Mouse (Mus musculus) 3T3-L1 (cell line): ENCODE measurements around the gene Rbm14.

Experiments
- DNase-seq: peaks from one replicate; pipeline ENCODE4 v3.0.0-alpha.2; 2015; ENCODE audit warnings: low read depth, low spot score

The Rbm14 gene

GRCm38 (mm10) chr19:4811063-4811908 lies at the start of gene Rbm14, which contains the start of gene Gm21992:
Gene Rbm14 (minus strand): TSS chr19:4811634.
Gene Gm21992 (minus strand): TSS chr19:4811612.
- peak; percentile 100 for DNase-seq

- peak; percentile 59 for DNase-seq
These were observed 47.6 kb upstream of the Rbm14 start for GRCm38 (mm10) chr19:4859081-4859480.

- DNase-seq = no peak
These were observed 44.5 kb upstream of the Rbm14 start for GRCm38 (mm10) chr19:4855951-4856350.

- DNase-seq = no peak
These were observed 44.0 kb upstream of the Rbm14 start for GRCm38 (mm10) chr19:4855470-4855820.

- DNase-seq = no peak
These were observed 43.4 kb upstream of the Rbm14 start, which contains the start of gene Ctsf for GRCm38 (mm10) chr19:4854552-4855469. Gene Ctsf (plus strand): TSS chr19:4855130.

- no peak for DNase-seq
These were observed 38.8 kb upstream of the Rbm14 start for GRCm38 (mm10) chr19:4850281-4850680.

- DNase-seq = no peak
These were observed 38.4 kb upstream of the Rbm14 start for GRCm38 (mm10) chr19:4849800-4850199.

- peak; percentile 65 for DNase-seq
These were observed 36.1 kb upstream of the Rbm14 start for GRCm38 (mm10) chr19:4847490-4847889.

GRCm38 (mm10) chr19:4845846-4846245 lies 34.4 kb upstream of the Rbm14 start:
- DNase-seq = no peak

GRCm38 (mm10) chr19:4842611-4843010 lies 31.2 kb upstream of the Rbm14 start:
- no peak for DNase-seq

- no peak for DNase-seq
These were observed 29.4 kb upstream of the Rbm14 start for GRCm38 (mm10) chr19:4840848-4841247.

- DNase-seq = peak; percentile 99
These were observed 27.7 kb upstream of the Rbm14 start, which contains the start of the genes Ccs and Ccdc87 for GRCm38 (mm10) chr19:4839149-4839548. Gene Ccs (minus strand): TSS chr19:4839332. Gene Ccdc87 (plus strand): TSS chr19:4839366.

GRCm38 (mm10) chr19:4838526-4839140 lies 27.2 kb upstream of the Rbm14 start:
- peak; percentile 43 for DNase-seq

GRCm38 (mm10) chr19:4837049-4837448 lies 25.6 kb upstream of the Rbm14 start:
- DNase-seq = no peak

GRCm38 (mm10) chr19:4836096-4836495 lies 24.7 kb upstream of the Rbm14 start:
- no peak for DNase-seq

GRCm38 (mm10) chr19:4833977-4834376 lies 22.5 kb upstream of the Rbm14 start:
- DNase-seq = no peak

- no peak for DNase-seq
These were observed 17.7 kb upstream of the Rbm14 start for GRCm38 (mm10) chr19:4829156-4829555.

GRCm38 (mm10) chr19:4828444-4829114 lies 17.1 kb upstream of the Rbm14 start:
- no peak for DNase-seq

GRCm38 (mm10) chr19:4820678-4821303 lies 9.4 kb upstream of the Rbm14 start:
- DNase-seq = peak; percentile 51

- no peak for DNase-seq
These were observed 5.9 kb upstream of the Rbm14 start for GRCm38 (mm10) chr19:4817182-4817835.
